Mouse (Mus musculus) heart, embryonic 10.5 days (tissue): ENCODE results near the gene Sh3glb2. TPM values are rescaled to one million over a fixed set of nuclear protein-coding genes. Genes with fewer than 3 reads are reported as not detected.

Source experiments
- DNase-seq: peaks from one replicate; pipeline ENCODE4 v3.0.0-alpha.2; 2017; ENCODE audit warnings: low spot score
- H3K27ac ChIP-seq: fragments of 300-500 bp; sonication (generic); 2 replicates; pipeline ENCODE4 v1.5.1; 2016; ENCODE audit warnings: mild to moderate bottlenecking
- H3K27me3 ChIP-seq: fragments of 300-500 bp; sonication (generic); 2 replicates; pipeline ENCODE4 v1.6.1; 2016; ENCODE audit warnings: mild to moderate bottlenecking; ENCODE audit not compliant: poor library complexity, insufficient read depth, severe bottlenecking
- H3K36me3 ChIP-seq: fragments of 300-500 bp; sonication (generic); 2 replicates; pipeline ENCODE4 v1.6.1; 2016; ENCODE audit warnings: mild to moderate bottlenecking, moderate library complexity
- H3K4me1 ChIP-seq: fragments of 300-500 bp; sonication (generic); 2 replicates; pipeline ENCODE4 v1.6.1; 2016; ENCODE audit warnings: mild to moderate bottlenecking
- H3K4me3 ChIP-seq: fragments of 300-500 bp; sonication (generic); 2 replicates; pipeline ENCODE4 v1.5.1; 2016; ENCODE audit warnings: mild to moderate bottlenecking, moderate library complexity
- H3K9me3 ChIP-seq: fragments of 300-500 bp; sonication (generic); 2 replicates; pipeline ENCODE4 v1.6.1; 2016; ENCODE audit warnings: mild to moderate bottlenecking, moderate library complexity
- WGBS: fragments of 180-500 bp; shearing (Covaris S2); methylation state at CpG from one replicate; pipeline ENCODE4 v1.1.7; 2016; 5-methylcytosine and 5-hydroxymethylcytosine counted together
- polyA plus RNA-seq: library from polyadenylated mRNA; unstranded; fragments of >200 nt; fragmentation: Nextera tagmentation; extraction: Ambion mirVana; gene quantifications from 2 replicates; pipeline ENCODE4 v1.2.1, GENCODE M21; 2016

Gene Sh3glb2
- 101 and 132 TPM in 2 replicates for polyA plus RNA-seq

DNA sequence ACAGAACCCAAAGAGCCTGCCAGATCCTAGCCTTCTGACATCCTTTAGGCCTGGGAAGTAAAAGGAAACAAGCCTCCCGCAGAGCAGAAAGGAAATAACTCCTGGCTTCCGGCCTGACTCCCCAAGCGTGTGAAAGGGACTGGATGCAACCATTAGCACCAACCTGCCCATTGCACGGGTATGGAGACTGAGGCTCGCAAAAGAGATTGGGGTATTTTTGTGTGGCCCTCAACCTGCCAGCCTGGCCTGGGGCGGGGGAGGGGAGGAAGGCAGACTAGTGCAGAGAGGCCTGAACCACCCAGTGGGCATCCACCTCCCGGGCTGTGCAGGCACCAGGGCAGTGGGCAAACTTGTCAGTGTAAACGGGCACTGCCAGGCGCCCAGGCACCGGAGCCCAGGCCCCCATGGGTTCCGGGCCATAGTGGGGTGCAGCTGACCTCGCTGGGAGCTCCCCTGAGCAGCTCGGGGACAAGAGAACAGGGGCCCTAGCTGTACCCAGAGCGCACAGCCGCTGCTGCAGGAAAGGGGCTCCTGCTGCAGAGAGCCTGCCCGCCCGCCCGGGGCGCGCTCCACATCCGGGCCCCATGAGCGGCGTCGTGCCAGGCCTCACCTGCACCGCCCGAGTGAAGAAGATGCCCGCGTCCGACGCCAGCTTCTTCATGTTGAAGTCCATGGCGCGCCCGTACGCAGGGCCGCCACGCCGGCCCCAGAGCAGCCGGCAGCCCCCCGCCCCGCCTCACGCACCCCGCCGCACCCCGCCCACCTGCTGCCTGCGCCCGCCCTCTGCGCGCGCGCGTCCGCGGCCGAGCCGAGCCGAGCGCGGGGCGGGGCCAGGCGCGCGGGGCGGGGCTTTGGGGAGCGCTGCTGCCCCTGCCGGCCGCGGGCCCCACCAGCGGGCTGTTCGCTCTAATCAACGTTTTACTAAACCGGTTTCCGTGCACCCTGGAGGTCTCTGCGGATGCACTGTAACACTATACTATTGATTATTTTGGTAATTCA lies at the start of gene Sh3glb2:
Gene Sh3glb2 (minus strand): TSS at position 805 of the 999 bp plus-strand sequence.
- peaks cover 42% of the 10 kb centered on the region for H3K4me1 ChIP-seq
- H3K27me3 ChIP-seq: no peaks in the 10 kb centered on the region
- H3K27ac ChIP-seq: peak within 1 kb of the TSS; percentile 91
- DNase-seq: peak; percentile 91
- H3K9me3 ChIP-seq: no peaks in the 10 kb centered on the region
- H3K4me3 ChIP-seq: peak within 1 kb of the TSS; percentile 86
- H3K36me3 ChIP-seq: peaks cover 15% of the 10 kb centered on the region
- 2% methylated on average over 72 of the region's 73 CpGs for WGBS

- Histone ChIP-seq H3K27ac (no peak overlapping the region), H3K27me3 (no peaks in the 10 kb centered on the region), H3K4me3 (no peak overlapping the region), H3K4me1 (peaks cover 12% of the 10 kb centered on the region), H3K36me3 (peaks cover 91% of the 10 kb centered on the region), H3K9me3 (no peaks in the 10 kb centered on the region)
- DNase-seq: no peak
- 80% methylated on average over 8 of the region's 8 CpGs for WGBS
Observed at GRCm38 (mm10) chr2:30408452-30409100, 49.4 kb upstream of the Sh3glb2 start.

DNA sequence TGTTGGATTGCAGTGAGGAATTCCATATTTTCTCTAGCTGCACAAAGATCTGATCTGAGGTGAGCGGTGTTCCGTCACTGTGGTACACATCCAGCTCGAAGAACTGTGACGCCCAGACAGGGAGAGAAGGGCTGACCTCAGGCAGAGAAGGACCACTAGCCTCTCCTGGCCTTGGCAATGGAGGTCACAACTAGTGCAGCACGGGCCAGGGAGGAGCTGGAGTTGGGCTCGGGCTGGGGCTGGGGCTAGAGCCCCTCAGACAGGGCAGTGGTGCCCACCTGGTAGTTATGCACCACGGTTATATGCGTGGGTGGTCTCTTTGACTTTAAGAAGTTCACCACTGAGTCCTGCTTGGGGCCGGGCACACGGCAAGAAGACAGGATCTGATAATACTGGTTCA lies 48.6 kb upstream of the Sh3glb2 start:
- H3K36me3 ChIP-seq: peaks cover 92% of the 10 kb centered on the region
- no peak overlapping the region for H3K27ac ChIP-seq
- H3K9me3 ChIP-seq: no peaks in the 10 kb centered on the region
- peaks cover 7% of the 10 kb centered on the region; the same call in 1 of the 2 replicates for H3K4me1 ChIP-seq
- no peaks in the 10 kb centered on the region for H3K27me3 ChIP-seq
- WGBS: 83% methylated on average over 10 of the region's 10 CpGs
- DNase-seq: no peak
- H3K4me3 ChIP-seq: no peak overlapping the region

DNA sequence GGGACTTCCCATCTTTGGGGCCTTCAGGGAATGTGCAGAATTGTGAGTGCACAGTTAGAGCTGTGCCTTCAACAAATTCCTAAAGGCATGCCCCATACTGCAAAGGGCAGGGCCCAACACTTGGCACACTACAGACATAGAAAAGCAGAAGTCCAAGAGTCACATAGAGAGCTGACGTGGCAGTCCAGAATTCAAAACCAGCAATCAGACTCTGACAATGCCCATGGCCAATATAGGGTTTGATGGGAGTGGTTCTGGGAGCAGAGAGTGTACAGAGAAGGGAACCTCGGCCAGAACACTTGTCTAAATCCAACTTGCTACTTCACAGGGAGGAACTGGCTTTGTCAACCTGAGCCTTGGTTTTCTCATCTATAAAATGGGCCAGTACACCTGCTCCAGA lies 48.1 kb upstream of the Sh3glb2 start:
- Histone ChIP-seq H3K4me1 (peaks cover 7% of the 10 kb centered on the region; the same call in 1 of the 2 replicates), H3K27me3 (no peaks in the 10 kb centered on the region), H3K4me3 (no peak overlapping the region), H3K36me3 (peaks cover 92% of the 10 kb centered on the region), H3K27ac (no peak overlapping the region), H3K9me3 (no peaks in the 10 kb centered on the region)
- WGBS: 85% methylated on average over 2 of the region's 2 CpGs
- no peak for DNase-seq

- no peaks in the 10 kb centered on the region for H3K27me3 ChIP-seq
- no peaks in the 10 kb centered on the region for H3K9me3 ChIP-seq
- H3K36me3 ChIP-seq: peaks cover 97% of the 10 kb centered on the region
- no peak overlapping the region for H3K27ac ChIP-seq
- 74% methylated on average over 1 of the region's 1 CpGs for WGBS
- H3K4me1 ChIP-seq: peaks cover 11% of the 10 kb centered on the region
- DNase-seq: no peak
- H3K4me3 ChIP-seq: no peak overlapping the region
Observed at GRCm38 (mm10) chr2:30403870-30404269, 44.7 kb upstream of the Sh3glb2 start.

DNA sequence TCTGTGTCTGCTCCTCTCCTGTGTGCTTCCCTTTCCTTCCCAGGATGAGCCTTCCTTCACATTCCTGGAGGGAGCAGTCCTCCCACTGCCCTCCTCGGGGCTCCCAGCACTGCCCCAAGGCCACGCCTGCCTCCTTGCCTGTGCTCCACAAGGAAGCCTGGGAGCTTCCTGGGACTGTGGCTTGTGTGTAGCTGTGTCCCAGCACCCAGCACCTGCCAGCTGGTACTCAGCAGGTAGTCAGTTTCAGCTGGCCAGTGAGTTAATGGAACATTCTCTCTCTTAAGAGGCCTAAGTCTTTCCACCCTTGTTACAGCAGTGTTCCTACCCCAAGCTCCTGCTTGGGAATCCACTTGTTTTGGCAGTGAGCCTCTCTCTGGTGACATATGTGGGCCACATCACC lies 43.7 kb upstream of the Sh3glb2 start:
- no peak overlapping the region for H3K4me3 ChIP-seq
- 49% methylated on average over 2 of the region's 2 CpGs for WGBS
- peaks cover 97% of the 10 kb centered on the region for H3K36me3 ChIP-seq
- DNase-seq: no peak
- H3K4me1 ChIP-seq: peaks cover 20% of the 10 kb centered on the region
- H3K27ac ChIP-seq: no peak overlapping the region; the same call in 1 of the 2 replicates
- no peaks in the 10 kb centered on the region for H3K9me3 ChIP-seq
- H3K27me3 ChIP-seq: no peaks in the 10 kb centered on the region

DNA sequence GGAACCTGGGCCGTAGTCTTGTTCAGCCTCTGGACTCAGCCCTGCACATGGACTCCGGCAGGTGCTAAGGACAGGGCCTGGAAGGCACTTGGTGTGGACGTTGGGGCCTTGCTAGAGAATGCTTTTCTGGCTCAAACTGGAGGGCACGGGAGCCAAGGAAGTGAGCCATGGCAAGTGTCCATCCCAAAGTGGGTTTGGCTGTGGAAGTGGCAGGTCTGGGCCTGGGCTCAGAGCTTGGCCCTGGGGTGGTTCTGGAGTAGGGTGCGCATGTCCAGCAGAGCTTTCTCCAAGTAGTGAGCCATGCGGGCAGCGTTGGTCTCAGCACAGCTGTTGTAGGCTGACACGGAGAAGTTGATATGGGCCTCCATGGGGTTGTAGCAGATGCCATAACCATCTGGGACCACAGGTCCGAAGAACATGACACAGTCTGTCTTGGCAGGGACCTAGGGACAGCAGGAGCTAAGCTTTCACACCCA lies 43.3 kb upstream of the Sh3glb2 start:
- peaks cover 20% of the 10 kb centered on the region for H3K4me1 ChIP-seq
- no peaks in the 10 kb centered on the region for H3K27me3 ChIP-seq
- peaks cover 98% of the 10 kb centered on the region for H3K36me3 ChIP-seq
- H3K9me3 ChIP-seq: no peaks in the 10 kb centered on the region
- WGBS: 90% methylated on average over 9 of the region's 9 CpGs
- H3K4me3 ChIP-seq: no peak overlapping the region
- no peak overlapping the region; the same call in 1 of the 2 replicates for H3K27ac ChIP-seq
- DNase-seq: no peak

DNA sequence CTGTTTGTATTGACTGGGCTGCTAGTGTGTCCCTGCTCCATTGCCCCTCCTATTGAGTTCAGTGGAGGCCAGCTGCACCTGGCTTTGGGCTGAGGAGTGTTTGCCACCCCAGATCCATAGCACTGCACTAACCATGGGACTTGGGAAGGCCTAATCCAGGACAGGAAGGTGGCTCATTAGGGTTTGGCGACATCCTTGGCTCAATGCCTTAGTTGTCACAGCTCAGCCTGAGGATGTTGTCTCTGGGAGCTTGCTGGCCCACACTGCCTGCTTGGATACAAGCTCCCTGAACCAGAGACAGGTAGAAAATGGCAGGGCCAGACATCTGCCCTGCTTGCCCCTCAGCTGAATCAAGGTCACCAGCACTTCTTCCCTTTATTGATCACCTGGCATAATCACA lies 42.4 kb upstream of the Sh3glb2 start:
- no peak for DNase-seq
- no peaks in the 10 kb centered on the region for H3K27me3 ChIP-seq
- H3K4me3 ChIP-seq: no peak overlapping the region
- H3K36me3 ChIP-seq: peaks cover 98% of the 10 kb centered on the region
- WGBS: 82% methylated on average over 1 of the region's 1 CpGs
- no peaks in the 10 kb centered on the region for H3K9me3 ChIP-seq
- H3K27ac ChIP-seq: no peak overlapping the region
- H3K4me1 ChIP-seq: peaks cover 20% of the 10 kb centered on the region

- Histone ChIP-seq H3K4me1 (peaks cover 20% of the 10 kb centered on the region), H3K4me3 (no peak overlapping the region), H3K9me3 (no peaks in the 10 kb centered on the region), H3K27ac (peak overlapping the region; percentile 69; the same call in 1 of the 2 replicates), H3K36me3 (peaks cover 92% of the 10 kb centered on the region), H3K27me3 (no peaks in the 10 kb centered on the region)
- DNase-seq: no peak
- WGBS: 66% methylated on average over 20 of the region's 20 CpGs
Observed at GRCm38 (mm10) chr2:30399191-30400171, 40.3 kb upstream of the Sh3glb2 start.

GRCm38 (mm10) chr2:30397986-30398512 lies 38.9 kb upstream of the Sh3glb2 start:
- no peak for DNase-seq
- 83% methylated on average over 10 of the region's 10 CpGs for whole genome bisulfite sequencing
- Histone ChIP-seq H3K4me1 (peaks cover 33% of the 10 kb centered on the region), H3K9me3 (no peaks in the 10 kb centered on the region), H3K4me3 (no peak overlapping the region), H3K27me3 (no peaks in the 10 kb centered on the region), H3K36me3 (peaks cover 80% of the 10 kb centered on the region), H3K27ac (0 out of 2 replicates have a peak overlapping the region, but pooled peaks have one; percentile 24)

DNA sequence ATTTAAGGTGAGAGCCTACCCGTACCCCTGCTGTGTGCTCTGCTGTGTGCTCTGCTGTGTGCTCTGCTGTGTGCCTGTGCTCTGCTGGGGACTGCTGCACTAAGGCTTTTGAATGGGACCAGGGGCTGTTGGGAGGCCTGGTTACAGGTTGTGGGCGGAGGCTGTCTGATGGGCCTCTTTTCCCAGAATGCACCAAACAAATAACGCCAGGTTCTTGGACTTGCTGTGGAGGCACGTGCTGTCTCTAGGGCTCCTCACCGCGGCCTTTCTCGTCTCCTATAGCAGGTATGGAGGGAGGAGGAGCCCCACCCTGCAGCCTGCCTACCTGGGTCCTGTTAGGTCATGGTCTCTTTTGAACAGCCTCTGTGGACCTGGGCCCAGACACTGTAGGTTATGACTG lies 37.1 kb upstream of the Sh3glb2 start:
- no peak overlapping the region for H3K4me3 ChIP-seq
- H3K36me3 ChIP-seq: peaks cover 62% of the 10 kb centered on the region
- H3K27ac ChIP-seq: no peak overlapping the region
- peaks cover 41% of the 10 kb centered on the region for H3K4me1 ChIP-seq
- no peak for DNase-seq
- H3K27me3 ChIP-seq: no peaks in the 10 kb centered on the region
- 77% methylated on average over 7 of the region's 7 CpGs for WGBS
- H3K9me3 ChIP-seq: no peaks in the 10 kb centered on the region

- H3K27me3 ChIP-seq: no peaks in the 10 kb centered on the region
- peaks cover 46% of the 10 kb centered on the region for H3K4me1 ChIP-seq
- DNase-seq: no peak
- H3K4me3 ChIP-seq: no peak overlapping the region
- no peaks in the 10 kb centered on the region for H3K9me3 ChIP-seq
- peaks cover 57% of the 10 kb centered on the region for H3K36me3 ChIP-seq
- 88% methylated on average over 7 of the region's 7 CpGs for WGBS
- H3K27ac ChIP-seq: no peak overlapping the region
Observed at GRCm38 (mm10) chr2:30395757-30396156, 36.6 kb upstream of the Sh3glb2 start.
